Mouse (Mus musculus): ENCODE results near the gene Safb2. TPM values are rescaled to one million over a fixed set of nuclear protein-coding genes. Genes with fewer than 3 reads are reported as not detected.

Safb2 gene
- polyA plus RNA-seq, 1 experiment: 77.1 TPM

- Histone ChIP-seq H3K27ac (ENCODE audit: insufficient read depth, low read depth, low read length) (no peak overlapping the region), H3K4me1 (ENCODE audit: control insufficient read depth, insufficient read depth, low read length) (no peaks in the 10 kb centered on the region), H3K4me3 (ENCODE audit: insufficient read depth, low read depth, low read length) (no peak overlapping the region), H3K36me3 (ENCODE audit: control insufficient read depth, insufficient read depth, low read length) (no peaks in the 10 kb centered on the region), H3K27me3 (replicated peaks; ENCODE audit: control insufficient read depth, insufficient read depth, low read length) (no peaks in the 10 kb centered on the region)
- TF ChIP-seq POLR2A (IDR thresholded peaks at IDR 0.05; ENCODE audit: low read depth, low read length) (no peak), CTCF (conservative IDR thresholded peaks at IDR 0.05; ENCODE audit: insufficient read depth, insufficient read length, low read depth, low read length) (no peak)
- 35% methylated on average over 8 of the region's 8 CpGs for WGBS
- DNase-seq: no peak
These were observed 46.5 kb downstream of the Safb2 start for GRCm38 (mm10) chr17:56537912-56538311.

- Histone ChIP-seq H3K27me3 (replicated peaks; ENCODE audit: control insufficient read depth, insufficient read depth, low read length) (no peaks in the 10 kb centered on the region), H3K4me1 (ENCODE audit: control insufficient read depth, insufficient read depth, low read length) (no peaks in the 10 kb centered on the region), H3K27ac (ENCODE audit: insufficient read depth, low read depth, low read length) (no peak overlapping the region), H3K36me3 (ENCODE audit: control insufficient read depth, insufficient read depth, low read length) (no peaks in the 10 kb centered on the region), H3K4me3 (ENCODE audit: insufficient read depth, low read depth, low read length) (no peak overlapping the region)
- WGBS: 66% methylated on average over 3 of the region's 3 CpGs
- TF ChIP-seq CTCF (conservative IDR thresholded peaks at IDR 0.05; ENCODE audit: insufficient read depth, insufficient read length, low read depth, low read length) (no peak), POLR2A (IDR thresholded peaks at IDR 0.05; ENCODE audit: low read depth, low read length) (no peak)
- DNase-seq: no peak
These were observed 47.5 kb downstream of the Safb2 start for GRCm38 (mm10) chr17:56536874-56537273.

GRCm38 (mm10) chr17:56536192-56536591, 48.2 kb downstream of the Safb2 start:
- Histone ChIP-seq H3K4me1 (ENCODE audit: control insufficient read depth, insufficient read depth, low read length) (no peaks in the 10 kb centered on the region), H3K36me3 (ENCODE audit: control insufficient read depth, insufficient read depth, low read length) (no peaks in the 10 kb centered on the region), H3K27ac (ENCODE audit: insufficient read depth, low read depth, low read length) (no peak overlapping the region), H3K4me3 (ENCODE audit: insufficient read depth, low read depth, low read length) (no peak overlapping the region), H3K27me3 (replicated peaks; ENCODE audit: control insufficient read depth, insufficient read depth, low read length) (no peaks in the 10 kb centered on the region)
- 82% methylated on average over 14 of the region's 14 CpGs for WGBS
- TF ChIP-seq CTCF (conservative IDR thresholded peaks at IDR 0.05; ENCODE audit: insufficient read depth, insufficient read length, low read depth, low read length) (no peak), POLR2A (IDR thresholded peaks at IDR 0.05; ENCODE audit: low read depth, low read length) (no peak)
- no peak for DNase-seq

- DNase-seq: no peak
- H3K36me3 ChIP-seq (ENCODE audit: control insufficient read depth, insufficient read depth, low read length): no peaks in the 10 kb centered on the region
- 57% methylated on average over 4 of the region's 4 CpGs for WGBS
These were observed 59.4 kb downstream of the Safb2 start for GRCm38 (mm10) chr17:56524943-56525342.

GRCm38 (mm10) chr17:56522744-56523143, 61.6 kb downstream of the Safb2 start:
- no peaks in the 10 kb centered on the region for H3K27me3 ChIP-seq (replicated peaks; ENCODE audit: control insufficient read depth, insufficient read depth, low read length)
- DNase-seq: no peak
- H3K36me3 ChIP-seq (ENCODE audit: control insufficient read depth, insufficient read depth, low read length): no peaks in the 10 kb centered on the region
- TF ChIP-seq CTCF (conservative IDR thresholded peaks at IDR 0.05; ENCODE audit: insufficient read depth, insufficient read length, low read depth, low read length) (no peak), POLR2A (IDR thresholded peaks at IDR 0.05; ENCODE audit: low read depth, low read length) (no peak)
- H3K27ac ChIP-seq (ENCODE audit: insufficient read depth, low read depth, low read length): no peak overlapping the region
- 64% methylated on average over 1 of the region's 1 CpGs for WGBS
- H3K4me1 ChIP-seq (ENCODE audit: control insufficient read depth, insufficient read depth, low read length): no peaks in the 10 kb centered on the region
- no peak overlapping the region for H3K4me3 ChIP-seq (ENCODE audit: insufficient read depth, low read depth, low read length)

More at GRCm38 (mm10) chr17:56524943-56525342, 59.4 kb downstream of the Safb2 start:
- H3K27me3 ChIP-seq (replicated peaks; ENCODE audit: control insufficient read depth, insufficient read depth, low read length): no peaks in the 10 kb centered on the region
- no peaks in the 10 kb centered on the region for H3K4me1 ChIP-seq (ENCODE audit: control insufficient read depth, insufficient read depth, low read length)
- no peak overlapping the region for H3K27ac ChIP-seq (ENCODE audit: insufficient read depth, low read depth, low read length)
- TF ChIP-seq POLR2A (IDR thresholded peaks at IDR 0.05; ENCODE audit: low read depth, low read length): no peak
- no peak for TF ChIP-seq CTCF (conservative IDR thresholded peaks at IDR 0.05; ENCODE audit: insufficient read depth, insufficient read length, low read depth, low read length)
- H3K4me3 ChIP-seq (ENCODE audit: insufficient read depth, low read depth, low read length): no peak overlapping the region

GRCm38 (mm10) chr17:56515690-56516410, 68.5 kb downstream of the Safb2 start:
- no peaks in the 10 kb centered on the region for H3K36me3 ChIP-seq (ENCODE audit: control insufficient read depth, insufficient read depth, low read length)
- H3K27ac ChIP-seq (ENCODE audit: insufficient read depth, low read depth, low read length): no peak overlapping the region
- WGBS: 8% methylated on average over 13 of the region's 13 CpGs
- DNase-seq: no peak
- H3K4me3 ChIP-seq (ENCODE audit: insufficient read depth, low read depth, low read length): no peak overlapping the region
- no peaks in the 10 kb centered on the region for H3K27me3 ChIP-seq (replicated peaks; ENCODE audit: control insufficient read depth, insufficient read depth, low read length)
- H3K4me1 ChIP-seq (ENCODE audit: control insufficient read depth, insufficient read depth, low read length): no peaks in the 10 kb centered on the region
- TF ChIP-seq POLR2A (IDR thresholded peaks at IDR 0.05; ENCODE audit: low read depth, low read length) (no peak), CTCF (conservative IDR thresholded peaks at IDR 0.05; ENCODE audit: insufficient read depth, insufficient read length, low read depth, low read length) (no peak)

- Histone ChIP-seq H3K4me3 (ENCODE audit: insufficient read depth, low read depth, low read length) (no peak overlapping the region), H3K4me1 (ENCODE audit: control insufficient read depth, insufficient read depth, low read length) (no peaks in the 10 kb centered on the region), H3K27me3 (replicated peaks; ENCODE audit: control insufficient read depth, insufficient read depth, low read length) (no peaks in the 10 kb centered on the region), H3K36me3 (ENCODE audit: control insufficient read depth, insufficient read depth, low read length) (no peaks in the 10 kb centered on the region), H3K27ac (ENCODE audit: insufficient read depth, low read depth, low read length) (no peak overlapping the region)
- TF ChIP-seq CTCF (conservative IDR thresholded peaks at IDR 0.05; ENCODE audit: insufficient read depth, insufficient read length, low read depth, low read length) (no peak), POLR2A (IDR thresholded peaks at IDR 0.05; ENCODE audit: low read depth, low read length) (no peak)
- WGBS: 26% methylated on average over 12 of the region's 12 CpGs
- DNase-seq: no peak
These were observed 69.5 kb downstream of the Safb2 start for GRCm38 (mm10) chr17:56514916-56515315.

Measured in kidney, adult 2 months (tissue).